Mouse (Mus musculus) adrenal gland (tissue): ENCODE data around the gene Coro7.

ENCODE experiments used
- intact Hi-C: fragments of 180-260 bp; cut with DNase I; formaldehyde crosslinking; loops from one replicate; pipeline ENCODE4 v1.15.1; 2025

Gene Coro7

DNA sequence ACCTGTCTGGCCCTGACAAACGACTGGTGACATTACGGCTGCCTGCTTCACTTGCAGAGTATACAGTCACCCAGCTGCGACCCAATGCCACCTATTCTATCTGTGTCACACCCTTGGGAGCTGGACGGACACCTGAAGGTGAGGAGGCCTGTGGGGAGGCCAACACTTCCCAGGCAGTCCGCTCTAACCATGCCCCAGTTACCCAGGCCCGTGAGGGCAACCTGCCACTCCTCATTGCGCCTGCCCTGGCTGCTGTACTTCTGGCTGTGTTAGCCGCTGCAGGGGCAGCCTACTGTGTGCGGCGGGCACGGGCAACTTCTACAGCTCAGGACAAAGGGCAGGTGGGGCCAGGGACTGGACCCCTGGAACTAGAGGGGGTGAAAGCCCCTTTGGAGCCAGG, 29.9 kb downstream of the Coro7 start:
- intact Hi-C loops: no loop called here

DNA sequence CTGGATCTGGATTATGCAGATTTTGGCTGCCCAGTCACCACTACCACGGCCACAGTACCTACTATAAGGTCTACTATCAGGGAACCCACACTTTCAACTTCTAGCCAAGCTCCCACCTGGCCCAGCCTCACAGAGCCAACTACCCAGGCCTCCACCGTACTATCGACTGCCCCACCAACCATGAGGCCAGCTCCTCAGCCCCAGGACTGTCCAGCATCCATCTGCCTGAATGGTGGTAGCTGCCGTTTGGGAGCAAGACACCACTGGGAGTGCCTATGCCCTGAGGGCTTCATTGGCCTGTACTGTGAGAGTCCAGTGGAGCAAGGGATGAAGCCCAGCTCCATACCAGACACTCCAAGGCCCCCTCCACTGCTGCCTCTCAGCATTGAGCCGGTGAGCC, 30.4 kb downstream of the Coro7 start:
- intact Hi-C loops: no loop called here

DNA sequence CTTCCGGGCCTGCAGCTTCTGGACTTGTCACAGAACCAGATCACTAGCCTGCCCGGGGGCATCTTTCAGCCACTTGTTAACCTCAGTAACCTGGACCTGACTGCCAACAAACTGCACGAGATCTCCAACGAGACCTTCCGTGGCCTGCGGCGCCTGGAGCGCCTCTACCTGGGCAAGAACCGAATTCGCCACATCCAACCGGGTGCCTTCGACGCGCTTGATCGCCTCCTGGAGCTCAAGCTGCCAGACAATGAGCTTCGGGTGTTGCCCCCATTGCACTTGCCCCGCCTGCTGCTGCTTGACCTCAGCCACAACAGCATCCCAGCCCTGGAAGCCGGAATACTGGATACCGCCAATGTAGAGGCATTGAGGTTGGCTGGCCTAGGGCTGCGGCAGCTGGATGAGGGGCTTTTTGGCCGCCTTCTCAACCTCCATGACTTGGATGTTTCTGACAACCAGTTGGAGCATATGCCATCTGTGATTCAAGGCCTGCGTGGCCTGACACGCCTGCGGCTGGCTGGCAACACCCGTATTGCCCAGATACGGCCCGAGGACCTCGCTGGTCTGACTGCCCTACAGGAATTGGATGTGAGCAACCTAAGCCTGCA, 31.1 kb downstream of the Coro7 start:
- intact Hi-C loops: no loop called here

DNA sequence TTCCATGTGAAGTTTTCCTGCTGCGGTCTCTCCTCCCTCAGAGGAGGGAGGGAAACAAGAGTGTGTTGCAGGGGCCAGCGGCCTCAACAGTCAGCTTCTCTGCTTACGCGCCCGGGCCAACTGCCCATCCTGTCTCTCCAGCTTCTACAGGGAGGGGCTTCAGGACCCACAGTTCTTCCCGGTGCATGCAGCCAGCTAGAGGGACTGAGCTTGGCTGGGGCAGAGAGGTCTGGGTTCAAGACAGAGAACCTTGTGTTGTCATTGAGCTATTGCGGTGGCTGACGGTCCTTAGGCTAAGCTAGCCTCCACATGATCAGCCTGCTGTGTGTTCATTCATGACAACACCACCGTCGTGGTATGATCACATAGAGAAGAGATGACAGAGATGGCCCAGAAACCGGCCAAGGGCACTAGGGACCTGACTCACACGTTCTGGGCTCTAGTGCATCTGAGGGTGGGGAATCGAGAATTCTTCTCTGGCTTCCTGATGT, 31.9 kb downstream of the Coro7 start:
- intact Hi-C loops: no loop called here

DNA sequence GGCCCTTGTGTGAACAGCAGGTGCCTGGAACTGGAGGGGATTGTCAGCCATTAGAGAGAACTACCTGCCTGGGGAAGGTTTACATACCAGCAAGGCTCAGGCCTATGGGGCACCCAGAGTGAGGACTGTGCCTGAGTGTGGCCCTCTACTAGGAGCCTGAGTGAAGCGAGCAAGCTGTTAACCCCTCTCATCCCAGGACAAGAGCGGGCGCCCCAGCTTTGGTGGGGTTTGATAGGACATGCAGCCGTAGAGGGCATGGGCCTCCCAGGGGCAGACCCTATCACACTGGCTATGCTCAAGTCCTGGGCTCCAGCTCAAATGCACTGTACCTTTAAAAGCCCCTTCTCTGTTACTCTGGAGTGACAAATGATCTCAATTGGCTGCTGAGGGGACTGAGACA, 32.7 kb downstream of the Coro7 start:
- intact Hi-C loops: no loop called here

DNA sequence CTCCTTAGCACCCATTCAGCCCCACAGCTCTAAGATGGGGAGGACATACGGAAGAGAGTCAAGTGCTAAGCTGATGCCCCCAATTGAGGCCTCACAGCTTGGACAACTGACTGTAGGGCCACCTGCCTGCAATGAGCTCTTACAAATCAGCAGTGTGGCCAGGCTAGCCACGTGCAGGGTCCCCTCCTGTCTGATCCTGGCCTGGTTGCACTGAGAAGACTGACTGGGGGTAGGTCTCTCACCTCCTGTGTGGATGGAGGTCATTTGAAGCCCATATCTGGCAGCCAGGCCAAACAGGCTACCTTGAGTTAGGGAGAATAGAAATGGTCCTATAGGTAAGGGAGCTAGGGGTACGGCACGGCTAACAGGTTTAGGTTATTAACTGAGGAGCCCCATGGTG, 33.7 kb downstream of the Coro7 start:
- intact Hi-C loops: no loop called here

DNA sequence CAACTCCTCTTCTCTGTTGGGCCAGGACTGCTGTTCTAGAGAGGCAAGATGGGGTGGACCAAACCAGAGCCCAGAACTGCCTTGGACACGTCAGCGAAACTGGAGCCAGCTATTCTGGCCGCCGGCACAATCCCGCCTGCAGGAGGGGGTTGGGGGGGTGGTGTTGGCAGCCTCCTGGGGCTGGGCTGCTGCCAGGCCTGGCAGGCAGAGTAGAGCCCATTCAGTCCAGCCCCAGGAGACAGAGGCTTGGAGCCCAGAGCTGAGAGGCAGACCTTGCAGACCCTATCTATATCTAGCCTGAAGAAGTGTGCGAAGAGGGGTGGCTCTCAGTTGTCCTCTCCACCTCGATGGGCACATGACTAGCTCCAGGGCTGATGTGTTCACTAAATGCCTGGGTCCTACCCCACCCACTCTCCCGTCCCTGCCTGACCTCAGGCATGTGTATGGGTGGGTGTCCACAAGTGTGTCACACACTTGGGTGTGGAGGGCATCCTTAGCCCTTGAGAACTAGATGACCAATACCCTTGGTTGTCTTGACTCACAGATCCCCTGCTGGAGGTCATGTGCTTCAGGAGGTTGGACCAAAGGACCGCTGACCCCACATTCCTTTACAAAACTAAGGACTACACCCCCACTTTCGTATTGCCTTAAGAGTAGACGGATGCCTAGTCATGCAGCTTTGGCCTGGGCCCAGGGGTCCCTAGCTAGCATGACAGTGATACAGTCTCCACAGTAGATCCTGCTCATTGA, 35.7 kb downstream of the Coro7 start:
- intact Hi-C loops: no loop called here

DNA sequence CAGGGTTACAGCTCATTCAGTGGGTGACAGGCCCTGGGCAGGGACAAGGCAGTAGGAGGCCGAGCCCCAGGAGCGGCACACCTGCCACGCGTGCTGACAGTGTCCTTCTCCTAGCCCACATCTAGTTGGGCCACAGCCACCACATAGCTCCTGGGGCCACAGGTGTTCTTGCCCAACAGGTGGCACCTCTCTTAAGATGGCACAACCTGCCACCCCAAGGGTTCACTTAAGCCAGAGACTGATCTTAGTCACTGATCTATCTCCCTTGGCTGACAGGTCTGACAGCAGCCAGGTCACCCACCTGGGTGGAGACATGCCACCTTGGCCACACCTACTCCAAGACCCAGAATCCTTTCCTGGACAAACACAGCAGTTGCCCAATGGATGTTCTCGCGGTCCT, 36.6 kb downstream of the Coro7 start:
- intact Hi-C loops: no loop called here

DNA sequence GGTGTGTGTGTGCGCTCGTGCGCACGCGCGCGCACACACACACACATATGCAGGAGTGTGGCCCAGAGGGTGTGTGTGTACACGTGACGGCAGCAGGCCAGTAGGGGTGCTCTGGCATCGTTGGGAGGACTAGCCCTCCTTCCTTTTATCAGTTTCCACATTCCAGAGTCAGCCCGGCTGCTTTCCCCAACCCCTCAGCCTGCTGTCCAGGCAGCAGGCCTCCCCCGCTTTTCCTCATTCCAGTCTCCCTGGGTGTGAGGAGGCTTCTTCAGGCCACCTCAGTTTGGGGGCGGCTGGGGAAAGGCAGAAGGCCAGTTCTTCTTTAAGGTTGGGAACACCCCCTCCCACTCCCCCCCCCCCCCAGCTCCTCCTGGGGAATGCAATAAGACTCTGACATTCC, 37.4 kb downstream of the Coro7 start:
- intact Hi-C loops: no loop called here

DNA sequence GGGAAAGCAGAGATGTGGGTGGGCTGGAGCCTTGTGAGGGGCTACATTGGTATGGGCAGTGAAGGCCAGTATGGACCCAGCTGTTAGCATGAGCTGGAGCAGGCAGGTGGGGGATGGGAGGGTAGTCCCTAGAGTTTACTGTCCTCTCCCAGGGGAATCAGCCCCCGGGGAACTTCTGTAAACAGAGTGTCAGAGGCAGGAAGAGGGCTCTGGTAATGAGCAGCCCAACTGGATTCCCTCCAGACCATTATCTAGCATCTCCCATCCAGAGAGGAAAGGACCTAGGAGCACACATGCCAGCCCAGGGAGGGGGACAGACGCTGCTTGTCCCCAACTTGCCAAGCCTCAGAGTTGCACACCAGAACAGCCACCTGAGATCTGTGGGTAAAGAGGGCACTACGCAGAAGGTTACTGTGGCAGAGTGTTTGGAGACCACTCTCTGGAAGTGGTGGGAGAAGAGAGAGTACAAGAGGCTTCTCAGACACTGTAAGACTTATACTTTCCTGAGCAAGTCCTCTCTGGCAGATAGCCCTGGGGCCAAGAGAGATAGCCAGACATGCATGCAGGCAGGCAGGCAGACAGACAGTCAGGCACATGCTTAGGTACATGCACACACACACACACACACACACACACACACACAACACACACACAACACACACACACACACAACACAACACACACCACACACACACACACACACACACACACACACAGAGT, 38.3 kb downstream of the Coro7 start:
- intact Hi-C loops: no loop called here

DNA sequence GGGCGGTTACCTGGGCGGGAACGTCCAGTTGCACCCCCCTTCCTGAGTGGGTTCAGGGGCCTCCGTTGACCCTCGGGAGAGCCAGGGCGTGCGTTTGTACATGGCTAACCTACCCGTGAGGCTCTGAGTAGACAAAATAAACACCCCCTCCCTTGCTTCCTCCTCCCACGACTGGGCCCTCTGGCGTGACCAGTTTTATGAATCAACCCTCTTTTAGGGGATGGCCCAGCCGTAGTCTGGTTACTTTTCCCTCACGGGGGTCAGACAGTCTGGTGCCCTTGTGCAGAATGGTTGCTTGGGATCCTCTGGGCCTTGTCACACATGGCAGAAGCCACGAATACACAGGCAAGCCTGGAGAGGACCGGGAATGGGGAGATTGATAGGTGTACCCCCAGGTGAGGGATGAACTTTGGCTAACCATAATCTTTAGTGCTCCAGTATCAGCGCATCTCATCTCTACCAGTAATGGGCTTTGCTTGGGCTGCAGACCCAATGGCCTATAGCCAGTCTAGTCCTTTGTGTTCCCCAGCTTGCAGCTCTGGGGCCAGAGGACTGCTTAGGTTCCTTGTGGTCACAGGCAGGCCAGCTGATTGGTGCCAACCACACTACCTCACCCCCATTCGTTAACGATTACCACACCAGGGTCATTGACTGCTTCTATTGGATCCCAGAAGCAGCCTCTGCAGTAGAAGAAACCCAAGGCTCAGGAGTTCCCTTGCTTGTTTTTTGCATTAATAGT, 39.1 kb downstream of the Coro7 start:
- intact Hi-C loops: no loop called here

DNA sequence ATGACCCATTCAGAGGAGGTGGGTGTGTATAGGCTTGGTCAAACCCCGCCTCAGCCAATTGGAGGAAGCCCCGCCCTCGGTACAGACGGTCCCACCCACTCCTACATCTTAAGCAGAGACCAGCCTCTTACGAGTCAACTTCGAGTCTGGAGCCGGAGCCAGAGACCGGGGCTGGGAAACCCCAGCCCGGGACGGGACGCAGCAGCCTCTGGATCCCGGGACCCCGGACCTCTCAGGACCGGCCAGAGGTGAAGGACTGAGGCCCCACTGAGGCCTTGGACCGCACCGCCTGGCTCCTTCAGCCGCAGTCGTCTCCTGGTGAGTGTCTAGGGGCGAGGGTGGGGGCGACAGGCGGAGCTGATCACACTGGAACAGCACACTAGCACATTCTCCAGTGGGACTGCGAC, 39.7 kb downstream of the Coro7 start, which contains the start of the genes Vasn and Dnaja3:
Gene Vasn (plus strand): TSS at position 111 of the 407 bp plus-strand sequence.
Gene Dnaja3 (plus strand): TSS at position 159 of the 407 bp plus-strand sequence.
- intact Hi-C loops: no loop called here

DNA sequence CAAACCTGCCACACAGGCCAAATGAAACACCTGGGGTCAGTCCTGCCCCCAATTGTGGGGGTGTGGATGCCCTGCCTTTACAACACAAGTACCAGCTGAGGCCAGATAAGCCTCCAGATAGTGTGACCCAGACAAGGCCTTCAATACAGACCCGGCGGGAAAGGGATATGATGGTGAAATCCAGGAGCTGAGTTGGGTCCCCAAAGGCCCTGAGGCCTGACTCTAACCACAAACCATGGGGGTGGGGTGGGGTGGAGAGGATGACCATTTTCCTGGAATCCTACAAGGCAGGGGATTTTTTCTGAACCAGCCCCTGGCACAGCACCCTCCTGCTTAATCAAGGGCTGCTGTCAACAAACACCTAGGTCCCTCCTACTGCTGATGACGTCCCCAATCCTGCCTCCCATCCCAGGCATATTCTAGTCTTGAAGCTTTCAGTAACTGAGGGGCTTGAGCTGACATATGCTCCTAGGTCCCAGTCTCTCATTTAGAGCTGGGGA, 40.6 kb downstream of the Coro7 start:
- intact Hi-C loops: no loop called here

DNA sequence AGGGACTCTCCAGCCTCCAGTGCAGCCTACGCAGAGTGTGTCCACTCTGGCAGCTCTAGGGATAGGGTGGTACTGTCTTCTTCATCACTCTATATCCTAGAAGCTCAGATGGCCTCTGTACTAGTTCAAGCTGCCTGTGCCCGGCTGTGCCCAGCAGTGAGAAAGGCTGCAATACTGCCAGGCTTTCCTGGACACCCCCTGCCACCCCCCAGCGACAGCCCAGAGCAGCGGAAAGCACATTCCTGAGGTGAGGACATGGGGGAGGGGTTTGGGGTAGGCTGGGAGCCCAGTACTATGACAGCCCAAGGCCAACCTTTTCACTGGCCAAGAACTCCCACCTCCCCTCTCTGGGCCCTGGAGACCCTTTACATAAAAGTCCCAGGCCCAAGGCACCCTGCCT, 43.8 kb downstream of the Coro7 start:
- intact Hi-C loops: no loop called here

DNA sequence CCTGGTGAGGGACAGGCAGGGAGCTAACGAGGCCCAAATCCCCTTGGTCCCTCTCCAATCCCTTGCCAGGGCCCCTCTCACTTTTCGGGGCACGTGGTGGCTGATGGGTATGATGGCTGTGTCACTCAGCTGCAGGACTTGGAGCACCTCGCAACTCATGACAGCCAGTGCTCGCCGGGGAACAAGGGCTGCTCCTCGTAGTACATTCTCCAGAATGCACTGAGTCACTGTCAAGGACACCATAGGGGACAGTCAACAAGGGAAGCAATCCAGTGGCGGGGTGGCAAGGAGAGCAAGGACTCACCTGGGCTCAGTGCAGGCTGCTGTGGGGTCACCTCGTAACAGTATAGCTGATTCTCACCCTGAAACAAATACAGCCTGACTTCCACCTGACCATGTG, 44.9 kb downstream of the Coro7 start:
- intact Hi-C loops: no loop called here

DNA sequence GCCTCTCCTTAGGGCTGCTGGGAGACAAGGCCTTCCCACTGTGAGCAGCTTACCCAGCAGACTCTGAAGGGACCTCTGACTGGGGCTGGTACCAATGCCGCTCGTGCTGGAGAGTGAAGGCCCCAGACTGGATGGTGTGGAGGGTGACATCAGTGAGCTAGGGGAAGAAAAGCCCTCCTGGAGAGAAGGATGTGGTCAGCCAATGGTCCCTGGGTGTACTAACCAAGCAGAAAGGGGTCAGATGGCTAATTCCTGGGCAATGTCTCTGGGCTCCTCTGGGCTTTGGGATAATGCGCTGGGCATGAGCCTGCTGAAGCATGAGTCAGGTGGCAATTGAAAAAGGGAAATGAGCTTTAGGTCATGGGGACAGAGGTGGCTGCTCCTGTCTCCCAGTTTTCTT, 45.9 kb downstream of the Coro7 start:
- intact Hi-C loops: no loop called here

DNA sequence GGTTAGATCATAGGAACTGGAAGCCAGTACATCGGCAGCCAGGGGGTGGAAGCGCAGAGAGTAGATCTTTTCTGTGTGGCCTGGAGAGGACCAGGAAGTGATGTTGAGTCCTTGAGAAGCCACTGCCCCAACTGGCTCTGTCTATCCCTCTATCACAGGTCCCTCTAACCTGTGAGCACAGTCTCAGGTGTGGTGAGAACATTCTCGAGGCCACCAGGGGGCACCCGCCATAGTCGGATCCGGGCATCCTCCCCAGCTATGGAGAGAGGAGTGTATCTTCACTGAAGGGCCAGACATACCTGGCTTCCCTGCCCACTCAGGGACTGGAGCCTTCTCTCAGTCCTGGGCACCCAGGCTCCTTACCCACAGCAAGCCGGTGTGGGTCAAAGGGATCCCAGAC, 47.5 kb downstream of the Coro7 start:
- intact Hi-C loops: no loop called here

DNA sequence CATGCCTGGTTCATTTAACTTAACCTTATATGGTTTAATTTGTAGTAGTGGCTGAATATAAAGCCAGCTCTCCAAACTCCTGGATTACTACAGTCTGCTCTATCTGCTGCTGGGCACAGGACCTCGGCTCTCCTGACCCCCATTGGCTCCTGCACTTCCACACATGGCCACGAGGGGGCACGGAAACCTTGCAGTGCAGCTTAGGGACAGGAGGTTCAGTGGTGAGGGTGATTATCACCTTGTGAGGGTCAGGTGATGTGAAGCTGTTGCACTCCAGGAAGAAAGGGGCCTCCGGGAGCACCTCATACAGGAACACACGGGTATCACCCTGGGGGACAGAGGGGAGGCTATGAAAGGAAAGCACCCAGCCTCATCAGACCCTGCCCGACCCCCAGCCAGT, 49.6 kb downstream of the Coro7 start:
- intact Hi-C loops: loop anchor here (1.0 kb wide), 1 partner anchor 37 kb away; no protein-coding TSS in a partner anchor

DNA sequence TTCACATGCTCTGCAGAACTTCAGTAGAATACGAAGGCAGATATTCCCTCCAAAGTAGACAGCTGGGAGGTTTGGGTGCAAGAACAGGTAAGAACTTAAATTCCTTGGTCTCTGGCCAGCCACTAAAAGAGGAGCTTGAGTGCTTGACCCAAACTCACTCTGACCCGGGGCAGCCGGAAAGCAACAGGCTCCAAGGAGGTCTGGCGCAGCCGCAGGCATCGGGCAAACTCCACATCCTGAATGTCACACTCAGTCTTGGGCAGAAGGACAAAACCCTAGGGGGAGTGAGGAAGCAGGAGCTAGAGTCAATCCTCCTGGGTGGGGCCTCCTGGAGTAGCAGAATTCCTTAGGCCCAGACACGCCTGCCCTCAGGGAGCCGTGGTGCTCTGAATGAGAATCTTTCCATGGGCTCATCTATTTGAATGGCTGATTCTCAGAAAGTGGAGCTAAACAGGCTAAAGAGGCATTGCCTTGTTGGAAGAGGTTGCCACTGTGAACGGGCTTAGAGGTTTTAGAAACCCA, 50.6 kb downstream of the Coro7 start:
- intact Hi-C loops: no loop called here

DNA sequence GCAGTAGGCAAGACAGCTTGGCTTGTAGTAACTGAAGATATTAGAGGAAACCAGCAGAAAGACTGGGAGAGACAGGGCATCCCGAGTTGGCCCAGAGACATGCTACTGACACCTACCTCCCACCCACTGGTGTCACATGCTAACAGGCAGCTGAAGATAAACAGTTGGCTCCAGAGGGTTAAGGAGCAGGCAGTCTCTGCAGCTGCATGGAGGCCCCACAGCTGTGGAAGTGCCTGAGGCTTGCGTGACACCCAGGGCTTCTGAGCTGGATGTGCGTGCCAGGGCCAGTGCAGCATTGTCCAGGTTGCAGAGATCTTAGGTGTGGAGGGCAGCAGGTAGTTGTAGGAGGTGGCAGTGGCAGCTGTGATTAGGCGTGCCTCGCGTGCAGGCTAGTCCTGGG, 52.5 kb downstream of the Coro7 start:
- intact Hi-C loops: no loop called here

DNA sequence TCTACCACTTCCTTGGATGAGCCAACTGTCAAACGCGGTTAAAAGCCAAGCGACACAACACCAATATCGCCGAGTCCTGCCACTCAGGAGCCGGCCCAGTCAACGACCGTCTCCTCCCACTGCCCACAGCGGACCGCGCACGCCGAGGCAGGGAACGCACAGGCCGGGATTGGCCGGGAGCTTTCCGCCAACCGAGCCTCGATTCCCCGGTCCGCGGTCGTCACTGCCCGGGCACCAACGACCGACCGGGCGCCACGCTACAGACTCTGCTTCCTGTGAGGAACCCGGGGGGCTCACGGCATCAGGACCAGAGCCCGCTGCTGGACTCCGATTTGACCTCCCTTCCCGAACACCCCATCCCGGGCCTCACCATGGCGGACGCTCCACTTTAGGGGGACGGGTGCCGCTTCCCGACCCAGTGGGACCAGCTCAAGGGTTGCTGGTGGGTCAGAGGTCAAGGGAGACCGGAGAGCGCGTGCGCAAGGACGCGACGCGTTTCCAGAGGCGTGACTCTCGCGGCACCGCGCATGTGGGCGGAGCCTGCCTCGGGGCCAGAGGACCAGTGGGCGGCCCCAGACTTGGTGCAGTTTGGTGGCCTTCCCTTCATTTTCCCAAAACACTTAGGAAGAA, 55.0 kb downstream of the Coro7 start, which contains the start of gene Pam16:
Gene Pam16 (minus strand): TSS at position 508 of the 630 bp plus-strand sequence.
- intact Hi-C loops: no loop called here
